1 mouse cellular context compared by ENCODE assay signal in the genomic region with DNA sequence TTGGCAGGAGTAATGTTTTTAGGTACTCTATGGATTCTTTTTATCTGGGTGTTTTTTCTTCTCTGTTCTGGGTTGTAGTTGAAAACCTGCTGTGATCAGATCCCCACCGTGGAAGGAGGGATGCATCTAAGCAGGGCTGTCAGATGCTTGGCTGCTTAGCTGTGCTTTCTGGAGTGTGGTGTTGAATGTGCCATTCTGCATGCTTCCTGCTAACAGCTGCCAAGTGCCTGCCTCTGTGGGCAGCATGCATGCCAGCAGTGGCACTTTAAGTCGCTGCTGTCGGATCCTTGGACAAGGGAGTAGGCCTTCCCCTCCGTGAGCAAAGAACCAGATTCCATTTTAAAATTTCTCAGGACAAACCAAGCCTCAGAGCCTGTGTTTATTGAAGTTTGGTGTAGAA.
TF ChIP-seq lines count a peak whose summit lies in the region.

No protein-coding gene starts in this region.

TF ChIP-seq in CH12.LX, 34 proteins besides CTCF, POLR2A, EP300 and RAD21:
- TF ChIP-seq RCOR1 (conservative IDR thresholded peaks at IDR 0.05; ENCODE audit: low read depth, low read length) (no peak), USF1 (IDR thresholded peaks at IDR 0.05; ENCODE audit: low read depth, low read length) (no peak), SIN3A (IDR thresholded peaks at IDR 0.05; ENCODE audit: low read length) (no peak), TBP (conservative IDR thresholded peaks at IDR 0.05; ENCODE audit: low read depth, low read length) (no peak), E2F4 (IDR thresholded peaks at IDR 0.05; ENCODE audit: insufficient replicate concordance, low read depth, low read length) (no peak), NRF1 (IDR thresholded peaks at IDR 0.05; ENCODE audit: low read depth, low read length) (no peak)
